Mouse (Mus musculus) layer of hippocampus, adult 8-10 months (tissue): ENCODE results near the gene Mybpc3. TPM values are rescaled to one million over a fixed set of nuclear protein-coding genes. Genes with fewer than 3 reads are reported as not detected.

ENCODE experiments used
- DNase-seq, 2 experiments: peaks; one replicate each; pipeline ENCODE4 v3.0.0; 2022; ENCODE audit warnings: low spot score in 2 of 2
- total RNA-seq, 4 experiments: library from RNA; stranded (reverse); gene quantifications; 2 replicates each; pipeline ENCODE4 v1.2.4; 2022

The Mybpc3 gene
- total RNA-seq, 4 experiments from 2014 or later, result 0.09 to 0.22 (median 0.16) TPM

DNA sequence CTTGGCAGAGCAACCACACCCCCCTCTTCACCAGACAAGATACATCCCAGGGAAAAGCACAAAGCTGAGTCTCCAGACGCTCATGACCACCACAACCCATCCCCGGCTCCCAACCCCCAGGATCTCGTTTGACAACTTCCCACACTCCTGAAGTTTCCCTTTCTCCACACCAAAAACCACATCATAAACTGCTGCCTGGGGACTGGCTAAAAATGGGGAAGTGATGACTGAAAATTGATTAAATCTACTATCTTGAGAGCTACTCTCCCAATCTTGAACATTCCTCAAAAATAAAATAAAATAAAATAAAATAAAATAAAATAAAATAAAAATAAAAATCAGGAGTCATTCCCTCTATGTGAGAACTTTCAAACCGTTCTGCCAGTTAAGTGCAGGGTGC lies 45.0 kb downstream of the Mybpc3 start:
- DNase-seq, result no peak

DNA sequence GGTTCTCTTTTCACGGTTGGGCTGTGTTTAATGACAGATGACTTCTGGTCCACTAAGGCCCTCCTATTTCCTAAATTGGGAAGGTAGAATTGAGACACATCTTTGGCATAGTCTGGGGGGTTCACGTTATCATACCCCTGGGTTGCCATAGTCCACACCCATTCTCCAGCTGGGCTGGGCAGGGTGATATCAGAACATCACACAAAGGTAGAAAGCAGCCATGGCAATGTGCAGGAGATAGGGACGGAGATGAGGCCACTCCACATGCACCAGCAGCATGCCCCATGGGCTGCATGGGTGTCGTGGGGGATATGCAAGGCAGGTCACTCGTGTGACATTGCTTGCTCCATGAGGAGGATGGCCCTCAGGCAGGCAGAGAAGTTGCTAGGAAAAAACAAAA lies 45.6 kb downstream of the Mybpc3 start:
- DNase-seq, result no peak

DNA sequence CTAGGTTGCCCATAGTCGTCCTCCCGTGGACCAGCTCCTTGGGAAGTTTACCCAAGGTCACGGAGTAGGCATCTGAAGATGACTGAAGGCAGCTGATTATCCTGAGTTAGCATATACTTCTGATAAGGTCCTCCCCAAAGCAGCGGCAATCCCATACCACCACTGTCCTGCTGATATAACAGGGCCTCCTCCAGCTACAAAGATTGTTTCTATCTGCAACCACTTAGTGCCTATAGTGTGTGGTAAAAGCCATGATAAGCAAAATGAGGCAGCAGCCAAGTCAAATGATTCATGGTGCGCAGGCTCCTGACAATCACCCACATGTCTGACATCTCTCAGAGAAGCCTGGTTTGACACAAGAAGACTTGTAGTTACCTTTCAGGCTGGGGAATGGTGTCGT lies 47.0 kb downstream of the Mybpc3 start:
- DNase-seq, result no peak

DNA sequence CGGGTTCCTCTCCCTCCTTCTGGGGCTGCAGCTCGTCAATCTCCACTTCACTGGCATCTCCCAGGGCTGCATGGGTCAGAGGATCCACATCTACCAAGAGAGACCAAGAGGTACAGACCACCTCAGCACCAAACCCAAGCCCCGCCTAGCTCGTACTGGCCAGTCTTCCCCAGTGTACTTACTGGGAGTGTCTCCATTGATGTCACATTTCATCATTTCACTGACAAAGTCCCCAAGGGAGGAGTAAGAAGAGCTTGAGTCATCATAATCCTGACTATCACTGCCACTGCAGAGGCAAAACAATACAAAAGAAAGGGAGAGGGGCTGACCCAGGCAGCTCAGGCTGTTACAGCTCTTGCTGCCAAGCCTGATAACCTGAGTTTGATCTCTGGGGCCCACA lies 49.7 kb downstream of the Mybpc3 start:
- no peak for DNase-seq

DNA sequence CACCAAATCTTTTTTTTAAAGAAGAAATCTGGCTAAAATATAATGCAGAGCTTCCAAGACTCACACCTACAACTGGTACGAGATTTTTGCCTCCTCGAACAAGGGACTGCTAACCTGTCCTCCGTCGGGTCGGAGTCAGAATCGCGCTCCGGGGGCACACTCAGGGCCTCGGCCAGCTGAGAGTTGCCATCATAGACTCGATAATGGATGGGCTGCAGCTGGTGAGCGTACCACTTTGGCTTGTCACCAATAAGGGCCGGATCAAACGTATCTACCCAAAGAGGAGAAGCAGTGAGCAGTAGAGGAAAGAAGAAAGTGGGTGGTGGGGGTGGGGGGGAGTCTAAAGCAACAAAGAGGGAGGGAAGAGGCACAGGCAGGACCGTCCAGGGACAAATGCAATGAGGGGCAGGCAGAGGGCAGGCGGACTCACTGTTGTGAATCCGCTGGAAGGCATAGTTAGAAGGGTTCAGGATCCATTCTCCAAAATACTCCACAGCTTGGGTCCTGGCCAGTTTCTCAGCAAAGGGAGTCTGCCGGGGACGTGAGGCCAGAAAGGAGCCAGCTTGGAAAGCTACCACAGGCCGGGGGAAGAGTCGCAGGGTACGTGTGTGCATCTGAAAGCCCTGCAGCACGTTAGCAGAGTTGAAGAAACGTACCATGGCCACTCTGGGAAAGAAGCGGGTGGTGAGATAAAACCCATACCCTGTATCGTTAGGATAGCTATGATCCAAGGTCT lies 51.8 kb downstream of the Mybpc3 start:
- no peak for DNase-seq

DNA sequence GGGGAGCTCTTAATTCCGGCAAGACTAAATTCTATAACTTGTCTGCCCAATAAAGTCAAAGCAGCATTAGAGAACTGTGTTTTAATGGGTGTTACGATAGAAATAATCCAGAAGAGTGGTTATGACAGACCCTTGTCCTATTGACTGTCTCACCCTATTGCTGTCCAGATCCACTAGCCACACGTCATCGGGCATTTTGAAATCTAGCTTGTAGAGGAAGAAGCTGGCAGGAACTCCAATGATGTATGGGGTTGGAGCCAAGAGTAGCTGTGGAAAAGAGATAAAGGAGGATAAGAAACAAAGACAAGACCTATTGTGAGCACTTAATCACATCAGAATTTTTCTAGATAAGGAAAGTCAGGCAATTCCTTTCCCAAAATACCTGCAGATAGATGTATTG lies 57.5 kb downstream of the Mybpc3 start:
- no peak for DNase-seq

DNA sequence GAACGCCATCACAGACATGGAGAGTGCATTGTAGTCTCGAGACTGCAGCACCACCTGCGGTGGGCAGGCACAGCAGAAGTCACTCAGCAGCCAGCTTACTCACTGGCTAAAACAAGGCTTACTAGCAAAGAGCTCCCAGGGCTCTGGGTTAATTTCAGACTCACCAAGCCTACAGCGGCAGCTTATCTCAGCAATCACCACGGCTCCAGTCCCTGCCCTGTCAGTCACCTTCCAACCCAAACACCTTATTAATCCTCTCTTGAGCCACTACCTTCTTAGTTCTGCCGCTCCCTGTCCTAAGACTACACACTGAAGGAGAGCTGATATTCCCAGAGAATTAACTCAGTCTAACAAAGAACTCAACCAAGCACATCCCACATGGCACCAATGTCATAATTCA lies 58.3 kb downstream of the Mybpc3 start:
- DNase-seq, result no peak

DNA sequence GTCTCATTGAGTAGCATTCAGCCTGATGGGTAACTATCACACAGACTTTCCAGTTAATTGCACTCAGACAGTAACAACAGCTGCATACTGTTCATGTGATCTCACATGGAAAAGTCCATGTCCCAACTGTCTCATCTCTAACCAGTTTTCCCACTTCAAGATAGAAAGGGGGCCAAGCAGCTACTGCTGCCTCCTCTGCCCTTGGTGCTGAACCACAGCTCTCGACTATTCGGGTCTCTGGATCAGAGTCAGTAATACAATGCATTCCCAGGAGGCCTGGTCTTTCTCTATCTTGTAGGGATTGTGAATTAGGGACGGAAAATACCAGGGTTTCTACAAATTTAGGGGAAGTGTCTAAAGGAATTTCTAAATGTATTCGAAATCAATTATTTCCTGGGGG lies 61.9 kb downstream of the Mybpc3 start:
- no peak for DNase-seq

DNA sequence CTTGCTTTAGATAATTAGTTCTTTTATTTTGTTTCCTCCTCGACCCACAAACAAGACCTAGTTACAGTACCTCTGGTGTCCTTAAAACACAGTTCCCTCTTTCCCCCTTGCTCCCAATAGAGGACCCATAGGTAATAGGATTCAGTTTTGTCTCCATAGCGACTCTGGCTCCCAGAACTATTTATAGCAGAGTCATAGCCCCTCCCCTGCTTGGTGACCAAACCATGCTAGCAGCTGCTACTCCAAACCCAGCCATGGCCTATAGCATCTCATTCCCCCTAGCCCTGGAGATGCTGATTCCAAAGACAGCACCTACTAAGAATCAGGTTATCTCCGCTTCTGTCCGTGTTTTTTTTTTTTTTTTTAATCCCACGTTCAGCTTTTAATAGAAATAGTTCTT lies 62.8 kb downstream of the Mybpc3 start:
- DNase-seq, result no peak

DNA sequence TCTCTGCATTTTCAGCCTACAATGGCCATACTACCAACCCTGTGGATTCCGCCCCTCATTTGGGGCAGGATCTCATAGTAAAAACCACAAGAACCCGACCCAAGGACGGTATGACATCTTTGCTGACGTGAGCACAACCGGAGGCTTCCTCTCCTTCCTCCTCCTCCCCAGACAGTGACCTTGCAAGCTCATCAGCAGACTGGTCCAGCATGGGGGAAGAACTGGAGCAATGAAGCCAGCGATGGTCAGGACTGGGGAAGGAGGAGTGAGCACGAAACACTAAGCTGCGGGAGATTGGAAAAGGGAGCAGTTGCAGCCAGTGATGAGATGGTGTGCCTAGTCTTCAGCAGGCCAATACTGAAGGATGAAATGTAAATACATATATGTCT lies 64.1 kb downstream of the Mybpc3 start:
- no peak for DNase-seq

DNA sequence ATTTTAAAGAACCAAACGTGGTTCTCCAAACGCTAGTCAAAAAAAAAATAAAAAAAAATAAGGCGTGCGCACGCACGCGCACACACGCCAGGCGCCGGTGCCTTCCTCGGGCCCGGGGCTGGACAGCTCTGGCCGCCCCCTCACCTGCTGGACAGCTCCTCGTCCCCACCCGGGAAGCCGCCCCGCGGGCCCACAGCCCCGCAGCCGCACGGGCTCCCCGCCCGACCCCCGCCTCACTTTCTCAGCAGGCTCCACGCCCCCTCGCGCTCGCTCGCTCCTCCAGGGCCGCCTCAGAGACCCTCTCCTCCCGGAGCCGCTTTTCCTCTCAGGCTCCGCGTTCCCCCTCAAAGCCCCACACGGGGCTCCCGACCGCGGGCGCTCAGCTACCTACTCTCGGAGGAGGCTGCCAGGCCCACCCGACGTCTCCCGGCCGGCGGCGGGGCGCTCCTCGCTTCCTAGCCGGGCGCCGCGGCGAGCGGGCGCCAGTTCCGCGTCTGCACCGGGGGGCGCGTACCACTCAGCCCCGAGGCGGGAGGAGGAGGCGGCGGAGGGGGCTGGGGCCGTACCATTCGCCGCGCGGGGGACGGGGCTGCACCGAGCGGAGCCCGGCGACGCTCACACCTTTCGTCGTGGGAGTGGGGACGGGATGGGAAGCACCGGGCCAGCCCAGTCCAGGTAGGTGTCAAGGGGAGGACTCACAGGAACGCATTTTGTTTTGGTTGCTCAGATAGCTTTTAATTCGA lies 64.6 kb downstream of the Mybpc3 start:
- peak; percentile 77 to 85 for DNase-seq

DNA sequence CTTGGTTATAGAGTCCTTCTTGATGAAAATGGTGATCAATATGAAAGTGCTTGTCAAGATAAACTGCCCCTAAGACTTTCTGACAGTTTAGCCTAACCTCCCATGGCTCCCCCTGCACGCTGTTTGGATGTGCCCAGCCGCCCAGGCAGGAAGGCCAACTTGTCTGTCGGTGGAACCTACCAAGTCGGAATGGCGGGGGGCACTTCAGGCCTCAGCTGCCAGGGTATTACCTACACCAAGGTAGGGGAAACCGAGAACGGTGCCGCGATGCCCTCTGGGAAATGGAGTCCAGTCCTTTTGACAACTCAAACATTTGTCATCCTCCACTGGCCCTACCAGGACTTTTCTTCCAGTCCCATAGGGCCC lies 65.2 kb downstream of the Mybpc3 start:
- peak; percentile 95 to 97 for DNase-seq

DNA sequence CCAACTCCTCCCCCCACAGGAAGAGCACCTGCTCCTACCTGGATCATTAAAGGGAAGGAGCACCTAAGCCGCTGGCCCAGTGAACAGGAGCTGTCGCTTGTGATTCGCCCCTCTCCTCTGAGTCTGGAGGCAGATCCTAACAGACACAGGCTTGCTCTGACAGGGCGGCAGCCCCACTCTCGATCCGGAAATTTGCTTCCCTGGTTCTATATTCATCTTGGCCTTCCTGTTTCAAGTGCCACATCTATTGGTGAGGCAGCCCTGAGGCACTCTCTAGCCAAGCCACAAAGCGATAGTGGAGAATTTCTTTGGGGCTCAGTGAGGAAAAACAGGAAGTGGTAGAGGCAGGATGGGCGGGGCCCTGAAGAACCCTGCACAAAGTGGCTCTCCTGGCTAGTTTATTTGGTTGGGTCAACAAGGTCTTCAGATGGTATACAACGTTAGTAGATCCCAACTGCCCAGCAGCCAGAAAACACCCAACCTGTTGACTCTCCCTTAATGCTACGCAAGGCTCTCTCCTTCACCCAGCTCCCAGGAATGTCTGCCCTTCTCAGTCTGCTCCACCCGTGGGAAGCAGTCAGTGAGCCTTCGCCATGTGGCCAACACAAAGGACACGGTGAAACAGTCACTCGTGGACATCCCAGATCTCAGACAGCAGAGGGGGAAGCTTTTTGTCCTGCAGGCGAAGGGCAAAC lies 65.9 kb downstream of the Mybpc3 start, which contains the start of gene Madd:
TSS of gene Madd (minus strand) at position 127 of the 695 bp plus-strand sequence.
- no peak for DNase-seq

Other genes starting within 250 kb of the Mybpc3 start
- gene C1qtnf4, start 232.3 kb upstream of the Mybpc3 start, total RNA-seq, result 100 to 1,000 TPM; 162 to 176 (median 166) TPM
- gene Kbtbd4, start 213.4 kb upstream of the Mybpc3 start, total RNA-seq, result 10 to 100 TPM; 32.5 to 45.7 (median 34.0) TPM
- gene Ndufs3, start 213.3 kb upstream of the Mybpc3 start, total RNA-seq, result 100 to 1,000 TPM; 234 to 266 (median 248) TPM
- 100 to 1,000 TPM; 119 to 137 (median 132) TPM for gene Celf1, start 177.8 kb upstream of the Mybpc3 start, total RNA-seq
- under 1 TPM in 2 of 4 experiments, not detected in 2; 0.36 to 0.47 TPM for gene Rapsn, start 82.5 kb upstream of the Mybpc3 start, total RNA-seq
- 100 to 1,000 TPM; 180 to 209 (median 206) TPM for gene Psmc3, start 64.1 kb upstream of the Mybpc3 start, total RNA-seq
- gene Slc39a13, start 47.7 kb upstream of the Mybpc3 start, total RNA-seq, result 10 to 100 TPM; 28.7 to 40.0 (median 33.1) TPM
- gene Spi1, start 35.8 kb upstream of the Mybpc3 start, total RNA-seq, result 10 to 100 TPM in 2 of 4 experiments, 1 to 10 TPM in 2; 3.8 to 17.2 (median 9.7) TPM
- gene Madd, start 65.7 kb downstream of the Mybpc3 start, total RNA-seq, result 100 to 1,000 TPM; 202 to 259 (median 228) TPM
- gene Nr1h3, start 84.7 kb downstream of the Mybpc3 start, total RNA-seq, result 1 to 10 TPM; 3.7 to 5.8 (median 4.3) TPM
- 10 to 100 TPM; 54.9 to 64.9 (median 59.8) TPM for gene Acp2, start 84.7 kb downstream of the Mybpc3 start, total RNA-seq
- gene Ddb2, start 118.8 kb downstream of the Mybpc3 start, total RNA-seq, result 10 to 100 TPM; 11.2 to 12.4 (median 11.9) TPM
- 10 to 100 TPM; 27.1 to 34.4 (median 31.0) TPM for gene Pacsin3, start 137.8 kb downstream of the Mybpc3 start, total RNA-seq
- 10 to 100 TPM; 75.9 to 81.9 (median 79.1) TPM for gene Arfgap2, start 146.8 kb downstream of the Mybpc3 start, total RNA-seq